Mouse (Mus musculus) Patski (cell line): ENCODE measurements around the gene Sh3d21. TPM values are rescaled to one million over a fixed set of nuclear protein-coding genes. Genes with fewer than 3 reads are reported as not detected.

ENCODE experiments used
- ATAC-seq: fragments of 100-300 bp; one replicate; pipeline ENCODE4 v1.8.0; 2021
- CTCF ChIA-PET: fragments of 350-600 bp; sonication (Branson Sonifier 250); formaldehyde crosslinking; loops from one replicate; lab custom pipeline; 2022; ENCODE audit warnings: inconsistent platforms; lab: Charles Lee
- POLR2A ChIA-PET: fragments of 350-600 bp; sonication (Branson Sonifier 250); formaldehyde crosslinking; loops from one replicate; lab custom pipeline; 2022; ENCODE audit warnings: antibody characterized with exemption, inconsistent platforms; lab: Charles Lee
- DNase-seq: peaks from one replicate; pipeline ENCODE4 v3.0.0-alpha.2; 2011; ENCODE audit warnings: low read depth, low spot score
- H3K27me3 ChIP-seq: fragments of 371-371 bp; one replicate; pipeline ENCODE4 v1.5.1; 2021
- CTCF ChIP-seq: fragments of 100-300 bp; IDR thresholded peaks from one replicate; pipeline ENCODE4 v1.5.1; 2021
- in situ Hi-C: fragments of 300-500 bp; cut with MboI; formaldehyde crosslinking; loops from 3 replicates; pipeline ENCODE4 v1.11.1; 2018; ENCODE audit warnings: low pct_unique_long_range_greater_than_20kb, mixed read lengths
- polyA plus RNA-seq: library from polyadenylated mRNA; unstranded; gene quantifications from one replicate; pipeline ENCODE4 v1.2.3, GENCODE M21; 2021

Gene Sh3d21
- polyA plus RNA-seq, 1 experiment from 2014 or later: 0.54 TPM

- no peak for TF ChIP-seq CTCF
- H3K27me3 ChIP-seq: no peaks in the 10 kb centered on the region
- ChIA-PET POLR2A (interaction anchor here (1.1 kb wide), 1 partner anchor 18 kb away, joined by 3 read pairs; no protein-coding TSS in a partner anchor), CTCF (no interaction called here)
- in situ Hi-C loops: loop anchor here (5.0 kb wide), 1 partner anchor 69 kb away; no protein-coding TSS in a partner anchor
- DNase-seq: no peak
- ATAC-seq: no peak
These were observed 7.4 kb downstream of the Sh3d21 start for GRCm38 (mm10) chr4:126155869-126156268.

- CTCF ChIA-PET: no interaction called here
- in situ Hi-C loops: loop anchor here (5.0 kb wide), 1 partner anchor 68 kb away; no protein-coding TSS in a partner anchor
- POLR2A ChIA-PET: interaction anchor here (1.1 kb wide), 1 partner anchor 17 kb away, joined by 3 read pairs; no protein-coding TSS in a partner anchor
- no peaks in the 10 kb centered on the region for H3K27me3 ChIP-seq
- no peak for ATAC-seq
- TF ChIP-seq CTCF: no peak
- no peak for DNase-seq
These were observed 8.1 kb downstream of the Sh3d21 start for GRCm38 (mm10) chr4:126155183-126155582.

- ChIA-PET POLR2A (interaction anchor here (0.8 kb wide), 1 partner anchor 10 kb away, joined by 4 read pairs; the partner anchor contains the start of gene Sh3d21), CTCF (interaction anchor here (2.5 kb wide), 1 partner anchor 39 kb away, joined by 6 read pairs; no protein-coding TSS in a partner anchor)
- no peak for DNase-seq
- in situ Hi-C loops: no loop called here
- no peak for ATAC-seq
- TF ChIP-seq CTCF: no peak
- no peaks in the 10 kb centered on the region for H3K27me3 ChIP-seq
These were observed 10.4 kb downstream of the Sh3d21 start for GRCm38 (mm10) chr4:126152864-126153263.

GRCm38 (mm10) chr4:126151701-126152440 lies 11.4 kb downstream of the Sh3d21 start:
- H3K27me3 ChIP-seq: no peaks in the 10 kb centered on the region
- in situ Hi-C loops: no loop called here
- ChIA-PET CTCF (interaction anchor here (0.9 to 2.5 kb wide), 2 partner anchors 27 to 38 kb away, joined by 3 to 6 read pairs; no protein-coding TSS in a partner anchor), POLR2A (interaction anchor here (0.8 kb wide), 1 partner anchor 11 kb away, joined by 4 read pairs; the partner anchor contains the start of gene Sh3d21)
- DNase-seq: no peak
- no peak for TF ChIP-seq CTCF
- ATAC-seq: no peak

- H3K27me3 ChIP-seq: no peaks in the 10 kb centered on the region
- POLR2A ChIA-PET: interaction anchor here (0.6 kb wide), 1 partner anchor 21 kb away, joined by 3 read pairs; no protein-coding TSS in a partner anchor
- CTCF ChIA-PET: no interaction called here
- no peak for TF ChIP-seq CTCF
- no peak for ATAC-seq
- no peak for DNase-seq
- in situ Hi-C loops: no loop called here
These were observed 12.4 kb downstream of the Sh3d21 start for GRCm38 (mm10) chr4:126150949-126151320.

- CTCF ChIA-PET: no interaction called here
- in situ Hi-C loops: no loop called here
- ATAC-seq (no peak), DNase-seq (no peak)
- POLR2A ChIA-PET: interaction anchor here (0.6 kb wide), 1 partner anchor 21 kb away, joined by 3 read pairs; no protein-coding TSS in a partner anchor
- no peak for TF ChIP-seq CTCF
- no peaks in the 10 kb centered on the region for H3K27me3 ChIP-seq
These were observed 12.9 kb downstream of the Sh3d21 start for GRCm38 (mm10) chr4:126150297-126150948.

- CTCF ChIA-PET: no interaction called here
These were observed 13.5 kb downstream of the Sh3d21 start for GRCm38 (mm10) chr4:126149798-126150197.

GRCm38 (mm10) chr4:126149041-126149676 lies 14.1 kb downstream of the Sh3d21 start:
- in situ Hi-C loops: no loop called here

More at GRCm38 (mm10) chr4:126149798-126150197, 13.5 kb downstream of the Sh3d21 start:
- no peak for DNase-seq
- no peak for ATAC-seq
- in situ Hi-C loops: no loop called here
- no peak for TF ChIP-seq CTCF
- H3K27me3 ChIP-seq: no peaks in the 10 kb centered on the region
- POLR2A ChIA-PET: interaction anchor here (1.2 to 1.6 kb wide), 2 partner anchors 17 to 39 kb away, joined by 3 to 4 read pairs; no protein-coding TSS in a partner anchor

GRCm38 (mm10) chr4:126148161-126148961 lies 14.9 kb downstream of the Sh3d21 start:
- peak; percentile 60 for ATAC-seq
- DNase-seq: no peak
- in situ Hi-C loops: no loop called here
- no peaks in the 10 kb centered on the region for H3K27me3 ChIP-seq
- TF ChIP-seq CTCF: no peak
- ChIA-PET POLR2A (interaction anchor here (0.6 to 1.6 kb wide), 6 partner anchors 16 to 53 kb away, joined by 3 to 9 read pairs (median 4); no protein-coding TSS in a partner anchor), CTCF (interaction anchor here (0.7 to 1.3 kb wide), 2 partner anchors 11 to 62 kb away, joined by 3 to 5 read pairs; no protein-coding TSS in a partner anchor)

More at GRCm38 (mm10) chr4:126149041-126149676, 14.1 kb downstream of the Sh3d21 start:
- ATAC-seq: no peak
- H3K27me3 ChIP-seq: no peaks in the 10 kb centered on the region
- ChIA-PET POLR2A (interaction anchor here (0.6 to 1.6 kb wide), 4 partner anchors 16 to 44 kb away, joined by 3 to 9 read pairs (median 4); no protein-coding TSS in a partner anchor), CTCF (interaction anchor here (0.7 to 1.3 kb wide), 2 partner anchors 10 to 63 kb away, joined by 3 to 5 read pairs; no protein-coding TSS in a partner anchor)
- no peak for TF ChIP-seq CTCF
- no peak for DNase-seq
